Mouse (Mus musculus): ENCODE results near the gene Serpina1a. TPM values are rescaled to one million over a fixed set of nuclear protein-coding genes. Genes with fewer than 3 reads are reported as not detected.

Gene Serpina1a
- 2,492 and 2,846 TPM in 2 replicates for polyA plus RNA-seq (2012; rRNA removed)

DNA sequence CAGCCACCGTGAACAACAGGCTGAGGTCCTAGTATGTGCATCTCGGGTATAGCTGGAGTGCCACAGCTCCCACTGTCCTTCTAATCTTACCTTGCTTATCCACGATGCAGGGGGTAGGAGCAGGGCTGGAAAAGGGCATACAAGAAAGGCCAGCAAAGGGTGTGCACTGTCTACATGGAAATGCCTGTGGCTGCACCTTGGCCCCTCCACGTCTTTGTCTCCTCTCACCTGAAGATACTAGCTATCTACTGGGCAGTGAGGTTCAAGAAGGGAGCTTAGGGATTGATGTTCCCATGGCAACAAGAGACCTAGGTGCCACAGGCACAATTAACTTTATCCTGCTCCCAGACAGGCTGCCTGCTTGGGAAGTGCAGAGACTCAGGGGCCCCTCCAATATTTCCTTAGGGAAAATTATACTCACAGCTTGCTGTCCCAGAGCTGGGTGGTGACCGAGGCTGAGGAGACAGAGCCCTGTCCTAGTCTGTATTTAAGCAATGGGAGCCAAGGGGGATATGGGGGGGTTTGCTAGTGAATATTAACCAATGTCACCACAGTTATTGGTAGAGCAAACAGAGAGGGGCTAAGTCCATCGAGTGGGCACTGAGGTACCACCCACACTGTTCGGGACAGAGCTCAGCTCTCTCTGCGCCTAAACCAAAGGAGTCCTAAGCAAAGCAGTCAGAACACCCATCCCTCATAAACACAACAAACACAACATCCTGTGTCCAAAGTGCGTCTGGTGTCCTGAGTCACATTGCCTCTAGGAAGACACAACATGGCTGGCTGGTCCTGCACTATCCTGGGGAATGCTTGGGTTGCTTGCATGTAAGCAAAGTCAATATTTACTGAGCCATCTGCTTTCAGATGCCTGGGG, at the start of gene Serpina1a:
TSS of gene Serpina1a (minus strand) at position 462 of the 874 bp plus-strand sequence.

DNA sequence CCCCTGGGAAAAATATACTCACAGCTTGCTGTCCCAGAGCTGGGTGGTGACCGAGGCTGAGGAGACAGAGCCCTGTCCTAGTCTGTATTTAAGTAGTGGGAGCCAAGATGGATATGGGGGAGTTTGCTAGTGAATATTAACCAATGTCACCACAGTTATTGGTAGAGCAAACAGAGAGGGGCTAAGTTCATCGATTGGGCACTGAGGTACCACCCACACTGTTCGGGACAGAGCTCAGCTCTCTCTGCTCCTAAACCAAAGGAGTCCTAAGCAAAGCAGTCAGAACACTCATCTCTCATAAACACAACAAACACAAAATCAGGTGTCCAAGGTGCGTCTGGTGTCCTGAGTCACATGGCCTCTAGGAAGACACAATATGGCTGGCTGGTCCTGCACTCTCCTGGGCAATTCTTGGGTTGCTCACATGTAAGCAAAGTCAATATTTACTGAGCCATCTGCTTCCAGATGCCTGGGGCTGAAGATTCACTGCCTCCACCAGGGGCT, 41.5 kb upstream of the Serpina1a start, which contains the start of gene Serpina1c:
TSS of gene Serpina1c (minus strand) at position 51 of the 504 bp plus-strand sequence.

DNA sequence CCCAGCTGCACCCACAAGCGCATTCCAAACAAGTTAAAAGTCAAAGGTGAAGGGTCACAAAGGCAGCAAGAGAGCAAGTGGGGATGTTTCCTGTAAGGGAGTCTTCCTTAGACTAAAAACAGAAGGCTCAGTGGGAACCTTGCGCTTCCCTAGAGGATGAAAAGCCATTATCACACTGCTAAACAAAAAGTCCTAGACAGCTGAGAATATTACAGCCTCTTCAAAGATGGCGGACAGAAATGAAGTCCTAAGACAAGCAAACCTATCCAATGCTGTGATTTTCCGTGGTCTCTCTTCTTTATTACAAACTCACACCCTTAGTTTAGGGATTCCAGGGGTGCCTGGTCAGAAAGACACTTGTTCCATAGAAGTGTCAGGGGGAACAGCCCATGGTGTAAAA, 33.1 kb downstream of the Serpina1a start, which contains the start of gene Serpina1b:
TSS of gene Serpina1b (minus strand) at position 101 of the 400 bp plus-strand sequence.

Other genes starting within 250 kb of the Serpina1a start
- gene Serpina10, start 232.1 kb downstream of the Serpina1a start, polyA plus RNA-seq (2012; rRNA removed), result 53.2 and 56.2 TPM in 2 replicates
- gene Serpina6, start 206.3 kb downstream of the Serpina1a start, polyA plus RNA-seq (2012; rRNA removed), result 14.8 and 25.0 TPM in 2 replicates
- gene Serpina16, start 187.4 kb downstream of the Serpina1a start, polyA plus RNA-seq (2012; rRNA removed), result 0.01 TPM in 1 of 2 replicates, not detected in the other
- gene Serpina1f, start 168.0 kb downstream of the Serpina1a start, polyA plus RNA-seq (2012; rRNA removed), result not detected in 2 replicates
- gene Serpina1d, start 90.0 kb downstream of the Serpina1a start, polyA plus RNA-seq (2012; rRNA removed), result 1,315 and 1,572 TPM in 2 replicates
- 2,401 and 2,510 TPM in 2 replicates for gene Serpina1b, start 33.2 kb downstream of the Serpina1a start, polyA plus RNA-seq (2012; rRNA removed)
- 1,205 and 1,238 TPM in 2 replicates for gene Serpina1c, start 41.3 kb upstream of the Serpina1a start, polyA plus RNA-seq (2012; rRNA removed)
- gene Serpina1e, start 95.4 kb upstream of the Serpina1a start, polyA plus RNA-seq (2012; rRNA removed), result 6,689 and 6,899 TPM in 2 replicates
- 184 and 214 TPM in 2 replicates for gene Serpina11, start 126.4 kb upstream of the Serpina1a start, polyA plus RNA-seq (2012; rRNA removed)
- 0.10 and 0.24 TPM in 2 replicates for gene Serpina9, start 150.2 kb upstream of the Serpina1a start, polyA plus RNA-seq (2012; rRNA removed)
- gene Serpina12, start 180.9 kb upstream of the Serpina1a start, polyA plus RNA-seq (2012; rRNA removed), result 0.16 and 0.20 TPM in 2 replicates
- gene Serpina5, start 237.6 kb upstream of the Serpina1a start, polyA plus RNA-seq (2012; rRNA removed), result 6.0 and 6.1 TPM in 2 replicates
- 0.11 and 0.13 TPM in 2 replicates for gene Serpina3a, start 249.2 kb upstream of the Serpina1a start, polyA plus RNA-seq (2012; rRNA removed)

All from liver, embryonic 18 days (tissue).